Mouse (Mus musculus) kidney, adult 2 months (tissue): ENCODE data around the gene Nrm.

Experiments used
- CTCF ChIP-seq: fragments of 200-500 bp; conservative IDR thresholded peaks from 2 replicates; pipeline ENCODE4 v1.5.1; 2011; ENCODE audit warnings: low read depth, mild to moderate bottlenecking, control low read depth, low read length, moderate library complexity, mixed read lengths; ENCODE audit not compliant: insufficient read depth, insufficient read length
- POLR2A ChIP-seq: fragments of 200-500 bp; IDR thresholded peaks from one replicate; pipeline ENCODE4 v1.6.1; 2011; ENCODE audit warnings: low read depth, low read length, control low read depth

DNA sequence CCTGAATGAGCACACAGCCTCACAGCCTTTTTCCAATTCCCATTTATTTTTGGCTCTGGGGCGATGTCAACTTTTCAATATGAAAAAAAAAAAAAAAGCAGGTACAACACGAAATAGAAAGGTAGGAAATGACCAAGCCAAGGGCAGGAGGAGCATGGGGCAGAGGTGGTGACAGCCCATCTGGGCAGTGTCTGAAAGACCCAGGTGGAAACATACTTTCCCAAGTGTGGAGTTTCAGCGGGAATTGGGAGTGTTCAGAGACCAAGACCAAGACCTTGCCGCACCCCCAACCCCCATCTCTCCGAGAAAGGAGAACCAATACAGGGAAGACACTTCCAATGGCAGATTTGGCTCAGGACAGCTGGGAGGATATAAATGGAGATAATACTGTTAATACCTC, 27.2 kb upstream of the Nrm start:
- no peak for TF ChIP-seq CTCF
- TF ChIP-seq POLR2A, result no peak
